Mouse (Mus musculus) urinary bladder, postnatal 14 days (tissue): ENCODE results near the gene Xylt1.

ENCODE experiments used
- DNase-seq: peaks from one replicate; pipeline ENCODE4 v3.0.0; 2021; ENCODE audit warnings: low spot score

Xylt1 gene

DNA sequence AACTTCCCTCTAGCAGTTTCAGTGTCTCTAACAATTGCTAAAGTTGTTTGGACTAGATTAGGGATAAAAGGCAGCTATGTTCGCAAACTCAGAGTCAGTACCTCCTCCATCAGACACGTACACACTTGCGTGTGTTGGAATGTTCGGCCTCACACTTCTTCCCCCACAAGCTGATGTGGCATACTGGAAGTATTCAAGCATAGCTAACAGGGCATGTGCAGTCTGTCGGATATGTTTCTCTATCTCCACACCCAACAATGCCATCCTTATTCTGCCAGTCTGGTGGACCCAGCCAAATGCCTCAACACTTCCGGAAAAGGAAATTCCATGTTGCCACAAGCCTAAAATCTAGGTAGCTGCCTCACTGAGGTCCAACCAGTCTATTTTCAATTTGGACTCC is 319.3 kb downstream of the Xylt1 start:
- DNase-seq, result no peak

DNA sequence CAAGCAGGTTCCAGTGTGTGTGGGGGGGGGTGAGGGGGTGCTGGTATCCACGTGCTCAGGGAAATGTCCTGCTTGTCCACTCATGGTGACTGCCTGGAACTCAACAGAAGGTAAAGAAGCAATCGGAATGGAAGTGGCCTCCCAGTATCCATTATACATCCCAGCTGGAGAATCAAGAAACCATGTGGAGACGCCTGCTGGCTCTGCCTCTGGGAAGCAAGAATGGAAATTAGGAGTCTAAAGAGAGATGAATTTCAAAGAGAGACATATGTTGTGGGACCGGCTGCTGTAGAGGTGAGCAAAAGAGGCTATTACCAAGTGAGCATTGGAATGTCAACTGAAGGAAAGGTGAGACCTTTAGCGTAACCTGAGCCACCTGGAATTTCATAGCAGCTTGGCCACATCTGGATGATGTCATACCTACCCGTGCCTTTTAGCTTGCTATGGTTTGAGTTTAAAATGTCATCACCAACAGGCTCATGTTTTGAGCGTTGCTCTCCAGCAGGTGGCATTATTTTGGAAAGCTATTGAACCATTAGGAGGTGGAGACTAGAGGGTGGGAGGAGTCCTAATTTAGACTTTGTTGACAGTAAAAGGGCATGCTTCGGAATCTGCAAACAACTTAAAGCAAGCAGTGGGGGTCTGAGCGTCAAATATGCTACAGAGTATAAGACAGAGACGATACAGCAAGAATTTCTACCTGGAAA is 329.3 kb downstream of the Xylt1 start:
- DNase-seq, result no peak

DNA sequence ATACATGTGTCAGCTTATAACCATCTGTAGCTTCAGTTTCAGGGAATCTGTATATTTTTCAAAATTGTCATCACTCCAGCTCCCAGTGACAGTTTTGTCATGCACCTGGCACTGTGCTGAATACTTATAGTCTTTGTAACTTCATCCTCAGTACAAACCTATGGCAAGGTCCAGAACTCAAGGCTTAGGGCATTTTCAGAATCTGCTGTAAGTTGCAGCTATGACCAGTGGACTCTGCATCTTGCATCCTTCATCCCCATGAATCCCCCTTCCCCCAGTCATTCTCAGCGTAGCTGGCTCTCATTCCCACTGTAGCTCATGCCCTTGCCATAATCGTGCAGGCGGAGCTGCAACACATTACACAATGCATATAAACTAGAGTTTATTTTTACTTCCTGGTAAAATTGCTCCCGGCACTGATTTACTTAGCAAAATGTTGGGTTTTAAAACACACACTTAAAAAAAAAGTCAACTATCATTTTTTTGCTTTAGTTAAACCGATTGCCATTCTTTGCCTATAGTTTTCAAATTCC is 336.2 kb downstream of the Xylt1 start:
- DNase-seq, result no peak

DNA sequence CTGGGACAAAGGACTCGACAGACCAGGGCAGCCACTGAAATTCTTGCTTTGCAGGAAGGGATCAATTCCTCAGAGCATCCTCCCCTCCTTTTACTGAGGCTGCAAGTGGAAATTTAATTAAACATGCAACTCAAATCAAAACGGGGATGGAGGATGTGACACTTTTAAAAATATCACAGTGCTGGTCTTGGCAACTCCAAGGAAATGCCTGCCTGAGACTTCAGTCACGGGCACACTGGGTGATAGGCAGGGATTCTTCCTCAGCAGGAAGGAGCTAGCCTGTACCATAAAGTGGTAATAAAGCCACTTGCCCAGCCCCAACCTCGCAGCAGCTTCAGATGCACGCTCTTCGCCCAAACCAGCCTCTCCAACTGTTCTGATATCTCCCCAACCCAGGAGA is 339.6 kb downstream of the Xylt1 start:
- DNase-seq, result no peak
